Mouse (Mus musculus) thymus, postnatal 10 days (tissue): ENCODE measurements around the gene Rasal2.

ENCODE experiments used
- DNase-seq, 2 experiments: peaks; one replicate each; pipeline ENCODE4 v3.0.0; 2021; ENCODE audit warnings: low spot score in 2 of 2

The Rasal2 gene

GRCm38 (mm10) chr1:157334834-157335233, 77.6 kb downstream of the Rasal2 start:
- DNase-seq: no peak

DNA sequence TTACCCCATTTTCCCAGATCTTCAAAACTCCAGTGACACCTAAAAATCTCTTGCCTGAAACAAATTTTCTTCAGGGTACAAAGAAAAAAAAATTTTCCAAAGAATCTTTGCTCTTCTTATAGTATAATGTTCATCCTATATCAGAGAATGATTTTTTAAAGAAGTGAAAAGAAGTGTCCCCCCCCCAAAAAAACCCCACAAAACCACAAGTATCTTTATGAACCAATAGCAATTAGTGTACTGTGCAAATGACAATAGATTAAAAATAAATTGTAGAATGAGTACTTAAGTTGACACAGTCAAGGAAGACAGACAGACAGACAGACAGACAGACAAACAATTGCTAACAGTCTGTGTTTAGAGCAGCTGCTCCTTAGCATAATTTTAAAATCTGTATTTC, 84.3 kb downstream of the Rasal2 start:
- DNase-seq: no peak

GRCm38 (mm10) chr1:157323091-157323490, 89.3 kb downstream of the Rasal2 start:
- no peak for DNase-seq

DNA sequence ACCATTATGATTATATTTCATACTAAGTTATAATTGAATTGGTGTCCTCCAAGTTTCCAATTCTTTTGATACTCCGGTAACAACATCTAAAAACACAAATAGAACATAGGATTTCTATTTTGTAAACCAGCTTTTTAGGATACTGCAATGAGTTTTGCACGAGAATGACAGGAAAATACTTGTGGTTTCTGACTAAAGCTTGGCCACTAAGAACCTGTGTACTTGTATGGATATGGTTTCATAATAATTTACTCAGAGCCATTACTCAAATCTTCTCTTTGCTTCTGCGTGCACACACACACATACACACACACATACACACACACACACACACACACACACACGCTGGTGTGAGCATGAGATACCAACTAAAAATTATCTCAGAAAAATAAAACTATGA, 93.5 kb downstream of the Rasal2 start:
- no peak for DNase-seq

DNA sequence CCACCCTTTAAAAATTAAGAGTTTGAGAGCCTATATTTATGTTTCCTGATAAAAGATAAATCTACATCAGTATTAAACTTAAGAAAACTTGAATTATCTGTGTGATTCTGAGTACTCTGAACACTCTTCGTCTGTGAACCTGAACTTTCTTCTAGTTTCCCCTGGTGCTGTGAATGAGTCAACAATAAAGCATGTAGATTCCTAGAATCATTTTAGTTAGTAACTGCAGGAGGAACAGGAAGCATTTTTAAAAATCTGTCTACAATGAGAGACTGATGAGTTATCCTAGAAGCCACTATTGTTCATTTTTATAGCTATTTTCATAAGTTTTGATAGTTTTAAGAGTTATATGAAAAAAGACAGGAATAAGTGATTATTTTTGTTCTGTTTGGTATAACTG, 111.1 kb downstream of the Rasal2 start:
- DNase-seq: no peak

DNA sequence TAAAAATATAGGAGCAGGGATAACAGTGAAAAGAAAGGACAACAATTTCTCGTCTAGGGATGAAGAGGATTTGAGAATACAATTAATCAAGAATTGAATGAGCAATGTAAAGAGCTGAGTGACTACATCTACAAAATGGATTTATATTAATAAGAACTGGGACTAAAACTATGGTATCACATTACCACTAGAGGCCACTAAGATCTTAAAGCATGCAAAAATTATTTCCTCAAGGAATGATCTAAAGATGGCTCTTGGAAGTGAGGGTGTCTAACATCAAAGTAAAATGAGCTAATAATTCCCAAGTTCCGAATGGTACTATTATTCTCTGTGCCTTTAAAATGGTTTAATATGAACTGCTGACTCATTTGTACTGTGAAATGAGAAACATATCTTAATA, 112.8 kb downstream of the Rasal2 start:
- no peak for DNase-seq

DNA sequence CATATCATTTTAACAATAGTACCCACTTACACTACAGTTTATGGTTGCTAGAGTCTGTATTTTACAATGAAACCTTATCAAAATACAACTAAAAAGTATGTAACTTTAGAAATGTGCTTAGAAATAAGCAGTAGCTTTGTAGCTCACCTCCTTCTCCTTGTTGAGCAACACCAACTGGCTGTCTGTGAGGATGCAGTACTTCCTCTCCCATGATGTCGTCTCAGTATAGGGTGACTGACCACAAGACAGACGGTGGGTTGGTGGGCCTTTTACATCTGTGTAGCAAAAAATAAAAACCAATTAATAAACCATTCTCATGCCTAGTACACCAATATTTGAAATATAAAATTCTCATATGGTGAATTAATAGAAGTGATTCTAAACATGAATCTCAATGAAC, 113.4 kb downstream of the Rasal2 start:
- no peak for DNase-seq

DNA sequence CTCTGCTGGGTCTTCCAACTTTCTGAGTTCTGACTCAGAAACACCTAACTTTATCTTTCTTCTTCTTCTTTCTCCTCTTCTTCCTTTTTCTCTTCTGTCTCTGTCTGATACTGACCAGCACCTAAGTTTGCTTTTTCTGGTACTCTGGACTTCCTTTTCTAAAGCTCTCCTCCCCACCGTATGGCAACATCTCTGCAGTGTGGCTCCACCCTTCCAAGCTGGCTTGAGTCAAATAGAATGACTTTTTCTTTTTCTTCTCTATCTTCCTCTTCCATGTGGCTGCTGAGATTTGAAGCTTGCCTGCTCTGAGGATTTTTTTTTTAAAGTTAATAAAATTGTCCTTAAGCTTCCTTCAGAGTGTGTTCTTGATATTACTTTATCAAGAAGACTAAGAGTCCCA, 115.3 kb downstream of the Rasal2 start:
- no peak for DNase-seq

DNA sequence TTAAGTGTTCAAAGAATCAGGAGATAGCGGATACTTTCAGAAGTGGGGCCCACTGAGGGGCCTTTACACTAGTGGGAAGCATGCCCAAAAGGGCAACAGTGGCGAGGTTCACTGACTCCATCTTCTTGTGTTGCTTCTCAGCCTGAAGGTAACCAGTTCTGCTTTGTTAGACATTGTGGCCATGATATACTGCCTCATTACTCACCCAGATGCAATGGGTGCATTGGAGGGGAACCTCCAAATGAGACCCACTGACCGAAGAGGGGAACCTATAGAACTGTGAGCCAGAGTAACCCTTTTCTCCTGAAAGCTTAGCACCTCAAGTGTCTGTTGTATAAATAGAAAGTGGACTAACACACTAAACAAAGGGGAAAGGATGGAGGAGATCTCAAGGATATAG, 116.5 kb downstream of the Rasal2 start:
- DNase-seq: no peak

DNA sequence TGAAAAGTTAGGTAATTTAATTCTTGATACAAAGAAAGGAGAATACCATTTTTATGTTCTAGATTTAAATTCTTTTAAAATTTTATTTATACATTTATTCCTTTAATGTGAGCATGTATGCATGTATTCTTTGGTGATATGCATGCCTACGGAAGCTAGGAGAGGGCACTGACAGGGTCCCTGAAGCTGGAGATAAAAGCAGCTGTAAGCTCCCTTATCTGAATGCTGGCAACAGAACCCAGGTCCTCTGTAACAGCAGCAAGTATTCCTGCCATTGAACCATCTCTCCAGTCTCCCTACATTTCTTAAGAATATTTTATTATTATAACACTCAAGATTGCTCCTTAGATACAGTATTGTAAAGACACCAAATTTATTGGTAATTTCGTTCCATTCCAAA, 122.2 kb downstream of the Rasal2 start:
- DNase-seq: no peak

DNA sequence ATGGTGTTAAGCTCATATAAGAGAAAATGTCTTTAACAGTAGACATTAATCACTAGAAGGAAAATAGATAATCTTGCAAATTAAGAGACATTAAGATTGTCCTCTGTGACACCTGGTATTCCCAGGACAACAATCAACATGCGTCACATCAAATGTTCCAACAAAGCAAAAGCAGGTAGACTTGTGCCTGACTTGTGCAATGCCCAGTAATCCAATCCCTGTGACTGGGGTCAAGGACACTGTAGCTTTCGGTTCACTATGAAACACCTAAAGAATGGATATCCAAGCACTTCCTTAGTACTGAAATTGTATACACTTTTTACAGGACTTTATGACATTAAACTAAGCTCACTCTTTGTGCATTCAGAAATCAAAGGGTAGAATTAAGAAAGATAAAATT, 123.1 kb downstream of the Rasal2 start:
- no peak for DNase-seq

DNA sequence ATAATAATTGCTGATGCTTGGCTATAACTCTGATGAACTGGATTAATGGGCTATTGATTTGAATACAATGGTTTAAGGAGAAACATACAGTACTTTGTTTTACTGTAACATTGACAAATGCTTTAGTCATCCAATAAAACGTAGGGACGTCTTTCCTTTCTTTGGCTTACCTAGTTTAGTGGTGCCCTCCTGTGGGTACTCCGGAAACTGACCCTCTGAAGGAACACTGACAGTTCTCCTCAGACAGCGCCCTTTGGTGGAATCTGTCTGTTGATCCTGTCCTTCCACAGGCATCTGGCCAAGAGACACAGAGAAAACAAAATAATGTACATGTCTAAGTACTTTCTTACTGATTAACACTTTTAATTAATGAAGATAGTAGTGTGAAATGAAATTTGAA, 125.8 kb downstream of the Rasal2 start:
- no peak for DNase-seq

DNA sequence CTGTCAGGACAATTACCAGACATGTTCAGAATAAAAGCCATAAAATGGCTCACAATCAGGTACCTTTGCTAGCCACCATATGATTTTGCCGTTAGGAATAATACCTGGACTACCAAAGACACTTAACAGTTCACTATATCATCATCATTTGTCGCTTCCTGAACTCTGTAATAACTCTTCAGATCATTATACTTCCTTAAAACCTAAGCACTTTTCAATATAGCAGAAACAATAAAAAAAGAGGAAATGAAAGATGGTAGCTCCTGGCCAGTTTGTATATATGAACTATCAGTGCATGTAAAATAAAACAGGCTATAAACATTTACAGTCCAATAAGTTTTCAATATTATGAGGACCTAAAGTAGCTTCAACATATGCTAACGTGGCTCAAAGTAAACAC, 127.0 kb downstream of the Rasal2 start:
- no peak for DNase-seq

DNA sequence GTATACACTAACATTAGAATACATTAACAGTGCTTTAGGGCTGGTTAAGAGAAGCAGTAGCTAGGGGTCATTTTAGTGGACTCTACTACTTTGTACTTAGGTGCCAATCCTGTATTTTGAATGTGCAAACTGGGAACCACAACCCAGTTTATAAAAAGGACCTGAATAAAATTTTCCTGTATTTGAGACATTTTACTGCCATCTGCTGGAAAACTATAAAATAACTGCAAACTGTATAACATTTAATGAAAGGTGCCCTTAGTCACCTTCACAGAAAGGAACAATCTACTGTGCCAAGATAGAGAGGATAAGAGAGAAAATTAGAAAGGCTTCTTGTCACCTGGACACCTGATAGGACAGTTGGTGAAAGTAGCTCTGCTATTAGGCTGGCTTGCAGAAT, 131.6 kb downstream of the Rasal2 start:
- DNase-seq: no peak

- no peak for DNase-seq
Observed at GRCm38 (mm10) chr1:157275672-157276307, 136.6 kb downstream of the Rasal2 start.

DNA sequence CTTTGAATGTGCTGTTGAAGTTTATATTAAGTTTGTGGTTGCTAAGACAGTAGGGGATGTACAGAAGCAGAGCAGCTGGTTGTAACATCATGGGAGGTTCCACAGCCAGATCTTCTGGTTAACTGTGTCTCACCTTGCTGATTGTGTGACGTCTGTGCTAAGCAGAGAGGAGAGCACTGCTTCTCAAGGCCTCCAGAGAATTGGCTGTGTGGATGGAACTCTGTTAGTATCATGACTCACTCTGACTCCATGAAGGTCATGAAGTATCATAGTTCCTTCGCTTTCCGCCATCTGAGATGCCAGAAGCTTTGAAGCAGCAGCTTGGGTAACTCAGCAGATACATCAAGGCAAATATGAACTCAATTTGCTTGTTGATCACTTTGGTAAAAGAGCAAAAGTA, 144.5 kb downstream of the Rasal2 start:
- no peak for DNase-seq

DNA sequence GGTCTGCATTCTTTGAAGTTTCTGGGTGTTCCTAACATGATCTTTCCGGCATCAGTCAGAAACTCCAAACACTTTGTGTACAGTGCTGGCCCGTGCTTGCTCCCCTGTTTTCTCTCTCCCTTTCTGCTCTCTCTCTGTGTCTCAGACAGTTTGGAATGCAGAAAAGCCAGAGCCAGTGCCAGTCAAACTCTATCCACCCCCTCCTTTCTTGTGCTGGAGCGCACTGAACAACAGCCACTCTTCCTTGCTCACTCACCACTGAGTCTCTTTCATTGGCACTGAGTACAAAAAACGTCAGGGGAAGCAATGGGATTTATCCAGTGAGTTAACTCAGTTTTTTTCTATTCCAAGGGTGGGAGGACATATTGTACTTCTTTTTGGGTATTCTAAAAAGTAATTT, 155.8 kb downstream of the Rasal2 start:
- DNase-seq: no peak

DNA sequence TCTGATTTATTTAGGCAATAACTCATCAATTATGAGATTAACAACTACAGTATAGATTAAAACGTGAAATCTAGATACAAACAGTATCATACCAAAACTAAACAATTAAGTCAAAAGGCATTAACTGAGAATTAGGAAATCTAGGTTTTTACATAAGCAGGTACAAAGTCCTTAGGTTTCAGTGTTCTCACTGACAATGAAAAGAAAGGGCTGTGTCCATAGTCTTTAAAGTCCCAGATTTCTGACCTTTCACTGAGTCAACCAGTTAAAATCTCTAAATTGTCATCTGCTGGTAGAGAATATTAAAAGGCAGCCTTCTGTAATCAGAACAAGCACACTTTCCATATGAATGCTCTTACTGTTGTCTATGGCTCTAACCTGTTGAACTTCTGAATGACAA, 156.6 kb downstream of the Rasal2 start:
- DNase-seq: no peak

DNA sequence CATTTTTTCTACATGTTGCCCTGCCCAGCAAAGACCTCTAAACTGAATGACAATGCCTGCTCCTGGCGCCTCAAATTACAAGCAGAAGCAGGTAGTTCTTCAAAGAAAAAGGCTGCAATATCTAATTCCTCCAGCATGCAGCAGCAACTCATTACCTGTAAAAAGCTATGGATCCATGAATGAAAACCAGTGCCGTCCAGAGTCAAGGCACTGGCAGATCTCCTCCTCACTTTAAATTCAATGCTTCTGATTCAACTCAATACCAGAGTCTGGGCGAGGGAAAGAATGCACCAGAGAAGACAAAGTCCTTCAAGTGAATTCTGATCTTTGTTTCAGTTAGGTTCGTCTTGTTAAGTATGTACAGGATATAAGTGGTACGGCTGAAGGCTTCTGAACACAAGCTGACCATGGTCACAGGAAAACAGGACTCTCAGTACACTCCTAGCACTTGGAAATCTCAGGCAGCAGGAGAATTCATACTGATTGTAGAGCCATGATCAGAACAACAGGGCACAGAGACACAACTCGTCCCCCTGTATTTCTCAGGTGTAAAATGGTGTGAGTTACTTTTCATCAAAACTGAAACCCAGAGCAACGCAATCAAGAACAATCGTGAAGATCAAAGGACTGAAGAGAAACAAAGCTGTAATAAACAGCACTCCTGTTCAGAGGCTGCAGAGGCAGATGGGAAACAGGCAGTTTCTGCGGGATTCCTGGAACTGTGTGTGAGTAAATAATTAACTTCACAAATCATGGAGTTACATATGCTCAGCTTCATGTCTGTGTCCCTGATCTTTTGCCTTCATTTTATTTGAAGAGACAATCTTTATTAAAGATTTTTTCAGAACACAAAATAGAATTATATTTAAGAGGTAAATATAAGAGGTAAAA, 158.6 kb downstream of the Rasal2 start:
- DNase-seq: no peak

DNA sequence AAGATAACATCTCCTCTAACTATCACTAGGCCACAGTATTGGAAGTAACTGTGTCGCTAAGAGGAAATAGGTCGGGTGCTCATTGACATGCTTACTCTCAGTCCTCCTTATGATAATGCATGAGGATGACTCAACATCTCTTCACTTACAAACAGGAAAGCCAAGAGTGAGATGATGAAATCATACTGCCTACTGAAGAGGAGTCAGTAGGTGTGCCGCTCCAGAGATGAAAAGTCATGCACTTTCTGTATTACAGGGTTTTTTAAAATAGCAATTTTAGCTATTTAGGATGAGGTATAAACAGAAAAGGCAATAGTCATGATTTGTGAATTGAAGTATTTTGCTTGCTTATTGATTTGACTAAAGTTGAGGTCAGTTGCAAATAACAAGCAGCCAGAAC, 164.3 kb downstream of the Rasal2 start:
- no peak for DNase-seq

GRCm38 (mm10) chr1:157247341-157247740, 165.1 kb downstream of the Rasal2 start:
- DNase-seq: no peak

DNA sequence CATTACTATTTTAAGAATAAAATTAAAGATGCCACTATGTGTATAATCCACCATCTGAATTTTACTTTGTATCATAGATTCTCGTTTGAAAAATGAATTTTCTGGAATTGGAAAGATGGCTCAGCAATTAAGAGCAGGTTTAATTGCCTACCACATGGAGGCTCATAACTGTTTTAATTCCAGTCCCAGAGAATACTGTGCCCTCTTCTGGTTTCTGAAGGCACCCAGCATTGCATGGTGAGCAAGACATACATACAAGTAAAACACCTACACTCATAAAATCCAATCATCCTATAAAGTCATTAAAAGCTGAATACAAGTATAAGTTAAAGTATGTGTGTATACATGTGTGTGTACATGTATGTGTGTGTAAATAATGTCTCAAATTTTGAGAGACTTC, 165.6 kb downstream of the Rasal2 start:
- no peak for DNase-seq

DNA sequence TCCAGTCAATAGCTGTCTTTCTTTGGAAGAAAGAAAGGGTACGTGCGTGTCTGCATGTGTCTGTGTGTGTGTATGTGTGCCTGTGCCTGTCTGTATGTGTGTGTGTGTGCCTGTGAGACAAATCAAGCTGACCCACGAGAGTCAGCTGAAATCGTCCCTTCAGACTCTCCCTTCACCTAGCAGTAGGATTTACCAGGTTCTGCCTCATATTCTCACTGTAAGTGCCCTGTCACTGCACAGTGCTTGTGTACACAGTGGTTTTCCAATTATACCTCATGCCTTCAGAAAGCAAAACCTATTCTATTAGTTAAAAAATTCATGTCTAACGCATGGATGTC, 168.0 kb downstream of the Rasal2 start:
- DNase-seq: no peak
